Mouse (Mus musculus) lung, embryonic 14.5 days (tissue): ENCODE measurements around the gene Olfr1513. TPM values are rescaled to one million over a fixed set of nuclear protein-coding genes. Genes with fewer than 3 reads are reported as not detected.
"Not testable (repeated sequence)": the region's sequence is repeated elsewhere in the genome, so short reads cannot be mapped to it uniquely, and the experiment has no call there.

Source experiments
- ATAC-seq: fragments of 200-750 bp; cut with Nextera tagmentation; 2 replicates; pipeline ENCODE4 v1.8.0; 2017; ENCODE audit warnings: mild to moderate bottlenecking, moderate TSS enrichment, moderate library complexity; ENCODE audit not compliant: insufficient read depth
- DNase-seq: peaks from one replicate; pipeline ENCODE4 v3.0.0-alpha.2; 2015
- H3K27ac ChIP-seq: fragments of 300-500 bp; sonication (generic); 2 replicates; pipeline ENCODE4 v1.5.1; 2014; ENCODE audit warnings: low read depth, mild to moderate bottlenecking, moderate library complexity
- H3K27me3 ChIP-seq: fragments of 300-500 bp; sonication (generic); 2 replicates; pipeline ENCODE4 v1.6.1; 2014; ENCODE audit warnings: low read length, control low read depth; ENCODE audit not compliant: insufficient read depth
- H3K36me3 ChIP-seq: fragments of 300-500 bp; sonication (generic); 2 replicates; pipeline ENCODE4 v1.6.1; 2014; ENCODE audit warnings: control low read depth; ENCODE audit not compliant: insufficient read depth
- H3K4me1 ChIP-seq: fragments of 300-500 bp; sonication (generic); 2 replicates; pipeline ENCODE4 v1.6.1; 2014; ENCODE audit warnings: antibody characterized with exemption, control low read depth; ENCODE audit not compliant: insufficient read depth
- H3K4me2 ChIP-seq: fragments of 300-500 bp; sonication (generic); 2 replicates; pipeline ENCODE4 v1.6.1; 2014; ENCODE audit warnings: mild to moderate bottlenecking
- H3K4me3 ChIP-seq: fragments of 300-500 bp; sonication (generic); 2 replicates; pipeline ENCODE4 v1.5.1; 2014; ENCODE audit warnings: low read depth, low read length
- H3K9ac ChIP-seq: fragments of 300-500 bp; sonication (generic); 2 replicates; pipeline ENCODE4 v1.6.1; 2014
- H3K9me3 ChIP-seq: fragments of 300-500 bp; sonication (generic); 2 replicates; pipeline ENCODE4 v1.6.1; 2016; ENCODE audit warnings: low read depth, low read length, control low read depth
- CTCF ChIP-seq: IDR thresholded peaks from 2 replicates; pipeline ENCODE4 v1.5.1; 2016; ENCODE audit warnings: antibody characterized with exemption, low read depth
- WGBS: fragments of 180-500 bp; shearing (Covaris S2); extraction: QIAGEN DNeasy Blood & Tissue Kit; methylation state at CpG from one replicate; pipeline ENCODE4 v1.1.7; 2014; 5-methylcytosine and 5-hydroxymethylcytosine counted together
- polyA plus RNA-seq: library from polyadenylated mRNA; unstranded; fragments of >200 nt; fragmentation: Nextera tagmentation; extraction: Ambion mirVana; gene quantifications from 2 replicates; pipeline ENCODE4 v1.2.1, GENCODE M21; 2014

Olfr1513 gene
- polyA plus RNA-seq: not detected in 2 replicates

GRCm38 (mm10) chr14:52356308-52356707 lies at the start of gene Olfr1513:
Gene Olfr1513, minus strand, starts transcription at chr14:52356408.
- 65% methylated on average over 4 of the region's 4 CpGs for WGBS
- DNase-seq: no peak

GRCm38 (mm10) chr14:52397279-52397678 lies 41.1 kb upstream of the Olfr1513 start, which contains the start of gene Olfr1511:
Gene Olfr1511, minus strand, starts transcription at chr14:52397379.
- Histone ChIP-seq H3K27ac (no peak within 1 kb of the TSS), H3K36me3 (no peaks in the 10 kb centered on the region), H3K4me1 (no peaks in the 10 kb centered on the region), H3K9me3 (no peaks in the 10 kb centered on the region), H3K4me3 (no peak within 1 kb of the TSS), H3K4me2 (no peak within 1 kb of the TSS), H3K27me3 (no peaks in the 10 kb centered on the region), H3K9ac (no peak within 1 kb of the TSS)
- ATAC-seq: no peak
- whole genome bisulfite sequencing: 70% methylated on average over 4 of the region's 4 CpGs
- TF ChIP-seq CTCF: no peak
- DNase-seq: no peak

More at GRCm38 (mm10) chr14:52356308-52356707, at the start of gene Olfr1513:
- TF ChIP-seq CTCF: no peak
- H3K4me2 ChIP-seq: no peak within 1 kb of the TSS
- ATAC-seq: no peak
- H3K9ac ChIP-seq: no peak within 1 kb of the TSS
- H3K36me3 ChIP-seq: no peaks in the 10 kb centered on the region
- no peak within 1 kb of the TSS for H3K27ac ChIP-seq
- H3K9me3 ChIP-seq: no peaks in the 10 kb centered on the region
- no peaks in the 10 kb centered on the region for H3K4me1 ChIP-seq
- no peaks in the 10 kb centered on the region for H3K27me3 ChIP-seq
- H3K4me3 ChIP-seq: no peak within 1 kb of the TSS

- DNase-seq, ATAC-seq, H3K4me2 ChIP-seq, H3K27ac ChIP-seq, H3K9ac ChIP-seq, H3K27me3 ChIP-seq, H3K36me3 ChIP-seq, H3K4me3 ChIP-seq, H3K4me1 ChIP-seq, H3K9me3 ChIP-seq: not testable (repeated sequence)
- 78% methylated on average over 9 of the region's 9 CpGs for WGBS
Observed at GRCm38 (mm10) chr14:52390084-52390848, 34.1 kb upstream of the Olfr1513 start.

- no peak for DNase-seq
- Histone ChIP-seq H3K9ac (no peak within 1 kb of the TSS), H3K4me1 (no peaks in the 10 kb centered on the region), H3K27me3 (no peaks in the 10 kb centered on the region), H3K36me3 (no peaks in the 10 kb centered on the region), H3K4me2 (no peak within 1 kb of the TSS), H3K9me3 (no peaks in the 10 kb centered on the region), H3K27ac (no peak within 1 kb of the TSS), H3K4me3 (no peak within 1 kb of the TSS)
- no peak for TF ChIP-seq CTCF
- 60% methylated on average over 2 of the region's 2 CpGs for WGBS
- ATAC-seq: no peak
Observed at GRCm38 (mm10) chr14:52379068-52379467, 22.9 kb upstream of the Olfr1513 start, which contains the start of gene Olfr1512. Gene Olfr1512, minus strand, starts transcription at chr14:52379168.

GRCm38 (mm10) chr14:52368741-52369140 lies 12.5 kb upstream of the Olfr1513 start:
- no peak for ATAC-seq
- 82% methylated on average over 3 of the region's 3 CpGs for WGBS
- H3K4me3 ChIP-seq: no peak overlapping the region

GRCm38 (mm10) chr14:52339512-52339852 lies 16.7 kb downstream of the Olfr1513 start:
- H3K27ac ChIP-seq: no peak overlapping the region
- peaks cover 3% of the 10 kb centered on the region; the same call in 1 of the 2 replicates for H3K9me3 ChIP-seq
- peaks cover 3% of the 10 kb centered on the region for H3K27me3 ChIP-seq
- no peak overlapping the region for H3K4me2 ChIP-seq
- DNase-seq (no peak), ATAC-seq (no peak)
- no peaks in the 10 kb centered on the region for H3K4me1 ChIP-seq
- no peaks in the 10 kb centered on the region for H3K36me3 ChIP-seq
- WGBS: 71% methylated on average over 6 of the region's 6 CpGs
- H3K9ac ChIP-seq: no peak overlapping the region
- H3K4me3 ChIP-seq: no peak overlapping the region
- TF ChIP-seq CTCF: no peak

More at GRCm38 (mm10) chr14:52368741-52369140, 12.5 kb upstream of the Olfr1513 start:
- Histone ChIP-seq H3K9me3 (no peaks in the 10 kb centered on the region), H3K36me3 (no peaks in the 10 kb centered on the region), H3K4me2 (no peak overlapping the region), H3K27ac (no peak overlapping the region), H3K9ac (no peak overlapping the region), H3K4me1 (no peaks in the 10 kb centered on the region), H3K27me3 (no peaks in the 10 kb centered on the region)
- DNase-seq: no peak
- no peak for TF ChIP-seq CTCF

GRCm38 (mm10) chr14:52338751-52339511 lies 17.3 kb downstream of the Olfr1513 start:
- H3K27ac ChIP-seq: no peak overlapping the region
- no peaks in the 10 kb centered on the region for H3K36me3 ChIP-seq
- DNase-seq: peak; percentile 93
- WGBS: 22% methylated on average over 21 of the region's 21 CpGs
- H3K4me1 ChIP-seq: no peaks in the 10 kb centered on the region
- no peak overlapping the region for H3K9ac ChIP-seq
- H3K27me3 ChIP-seq: peaks cover 3% of the 10 kb centered on the region
- no peak overlapping the region for H3K4me3 ChIP-seq
- ATAC-seq: no peak; the same call in 1 of the 2 replicates
- H3K4me2 ChIP-seq: peak overlapping the region; percentile 36; the same call in 1 of the 2 replicates
- H3K9me3 ChIP-seq: no peaks in the 10 kb centered on the region
- TF ChIP-seq CTCF: peak; percentile 88
